Mouse (Mus musculus): ENCODE measurements around the gene Grik5.

DNA sequence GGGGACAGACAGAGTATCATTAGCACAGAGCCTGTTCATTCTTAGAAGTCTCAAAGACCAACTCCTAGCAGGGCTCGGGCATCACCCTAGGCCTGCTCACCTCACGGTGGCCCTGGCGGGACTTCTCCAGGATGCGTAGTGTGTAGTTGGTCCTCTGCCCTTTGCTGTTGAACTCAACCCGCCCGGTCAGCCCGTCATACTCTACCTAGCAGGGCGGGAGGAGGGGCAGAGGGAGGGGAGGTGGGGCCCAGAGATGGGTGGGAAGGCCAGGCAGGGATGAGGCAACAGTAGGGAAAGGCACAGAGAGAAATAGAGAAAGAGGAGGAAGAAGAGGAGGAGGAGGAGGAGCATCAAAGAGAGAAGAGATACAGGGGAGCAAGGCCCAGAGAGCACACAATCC lies 13.8 kb downstream of the Grik5 start:
- TF ChIP-seq CTCF (IDR thresholded peaks at IDR 0.05; ENCODE audit: insufficient read depth, low read length) (no peak), POLR2A (IDR thresholded peaks at IDR 0.05; ENCODE audit: borderline replicate concordance, extremely low read depth, low read depth, low read length) (no peak)

Data from lung, adult 2 months (tissue).